Mouse (Mus musculus): Measurements from ENCODE around the gene Sap18b. TPM values are rescaled to one million over a fixed set of nuclear protein-coding genes. Genes with fewer than 3 reads are reported as not detected.

The Sap18b gene
- polyA plus RNA-seq, 1 experiment from 2014 or later = 454 TPM

- peaks cover 18% of the 10 kb centered on the region for H3K4me1 ChIP-seq (replicated peaks)
- 83% methylated on average over 2 of the region's 2 CpGs for WGBS
- H3K27me3 ChIP-seq = no peaks in the 10 kb centered on the region
- H3K9me3 ChIP-seq = no peaks in the 10 kb centered on the region
- no peak overlapping the region for H3K27ac ChIP-seq
- peaks cover 24% of the 10 kb centered on the region for H3K36me3 ChIP-seq
- ATAC-seq (ENCODE audit: insufficient number of reproducible peaks, insufficient read depth, low FRiP score, low TSS enrichment, low read depth) = no peak
- peak overlapping the region; percentile 87 for H3K4me2 ChIP-seq
- peak overlapping the region; percentile 98 for H3K4me3 ChIP-seq (replicated peaks)
- H3K9ac ChIP-seq (replicated peaks) = peak overlapping the region; percentile 98
Measured at GRCm38 (mm10) chr8:95805482-95805881, 19.7 kb upstream of the Sap18b start.

- Histone ChIP-seq H3K36me3 (peaks cover 15% of the 10 kb centered on the region), H3K9me3 (no peaks in the 10 kb centered on the region), H3K4me2 (peak overlapping the region; percentile 87), H3K4me1 (replicated peaks) (peaks cover 18% of the 10 kb centered on the region), H3K27me3 (no peaks in the 10 kb centered on the region), H3K9ac (replicated peaks) (peak overlapping the region; percentile 98), H3K4me3 (replicated peaks) (peak overlapping the region; percentile 98), H3K27ac (peak overlapping the region; percentile 96)
- under 1% methylated on average over 66 of the region's 69 CpGs for WGBS
- no peak for ATAC-seq (ENCODE audit: insufficient number of reproducible peaks, insufficient read depth, low FRiP score, low TSS enrichment, low read depth)
Measured at GRCm38 (mm10) chr8:95806461-95807191, 18.5 kb upstream of the Sap18b start.

- peak within 1 kb of the TSS; percentile 98 for H3K9ac ChIP-seq (replicated peaks)
- H3K36me3 ChIP-seq = peaks cover 8% of the 10 kb centered on the region
- no peaks in the 10 kb centered on the region for H3K9me3 ChIP-seq
- peak within 1 kb of the TSS; percentile 96 for H3K27ac ChIP-seq
- peak; percentile 98 for ATAC-seq (ENCODE audit: insufficient number of reproducible peaks, insufficient read depth, low FRiP score, low TSS enrichment, low read depth)
- no peaks in the 10 kb centered on the region for H3K27me3 ChIP-seq
- H3K4me3 ChIP-seq (replicated peaks) = peak within 1 kb of the TSS; percentile 98
- under 1% methylated on average over 44 of the region's 44 CpGs for WGBS
- H3K4me1 ChIP-seq (replicated peaks) = peaks cover 18% of the 10 kb centered on the region
- peak within 1 kb of the TSS; percentile 87 for H3K4me2 ChIP-seq
Measured at GRCm38 (mm10) chr8:95807331-95807843, 17.8 kb upstream of the Sap18b start, which contains the start of gene Cnot1. Gene Cnot1 (minus strand): TSS chr8:95807464.

GRCm38 (mm10) chr8:95807861-95808260 lies 17.3 kb upstream of the Sap18b start:
- no peaks in the 10 kb centered on the region for H3K9me3 ChIP-seq
- peaks cover 5% of the 10 kb centered on the region; the same call in 1 of the 2 replicates for H3K36me3 ChIP-seq
- ATAC-seq (ENCODE audit: insufficient number of reproducible peaks, insufficient read depth, low FRiP score, low TSS enrichment, low read depth) = peak; percentile 93
- no peaks in the 10 kb centered on the region for H3K27me3 ChIP-seq
- 0% methylated on average over 20 of the region's 20 CpGs for WGBS
- H3K9ac ChIP-seq (replicated peaks) = peak overlapping the region; percentile 52
- peak overlapping the region; percentile 98 for H3K4me3 ChIP-seq (replicated peaks)
- peaks cover 18% of the 10 kb centered on the region for H3K4me1 ChIP-seq (replicated peaks)
- H3K4me2 ChIP-seq = peak overlapping the region; percentile 57
- H3K27ac ChIP-seq = peak overlapping the region; percentile 96

GRCm38 (mm10) chr8:95808631-95809030 lies 16.5 kb upstream of the Sap18b start:
- Histone ChIP-seq H3K9me3 (no peaks in the 10 kb centered on the region), H3K4me2 (no peak overlapping the region), H3K27ac (no peak overlapping the region), H3K9ac (replicated peaks) (no peak overlapping the region), H3K4me1 (replicated peaks) (peaks cover 18% of the 10 kb centered on the region), H3K36me3 (peaks cover 5% of the 10 kb centered on the region; the same call in 1 of the 2 replicates), H3K4me3 (replicated peaks) (no peak overlapping the region), H3K27me3 (no peaks in the 10 kb centered on the region)
- WGBS = 82% methylated on average over 4 of the region's 4 CpGs
- no peak for ATAC-seq (ENCODE audit: insufficient number of reproducible peaks, insufficient read depth, low FRiP score, low TSS enrichment, low read depth)

GRCm38 (mm10) chr8:95809116-95809515 lies 16.0 kb upstream of the Sap18b start:
- Histone ChIP-seq H3K27ac (no peak overlapping the region), H3K4me3 (replicated peaks) (no peak overlapping the region), H3K36me3 (peaks cover 5% of the 10 kb centered on the region; the same call in 1 of the 2 replicates), H3K9ac (replicated peaks) (no peak overlapping the region), H3K4me1 (replicated peaks) (peaks cover 18% of the 10 kb centered on the region), H3K27me3 (no peaks in the 10 kb centered on the region), H3K4me2 (no peak overlapping the region), H3K9me3 (no peaks in the 10 kb centered on the region)
- WGBS = 79% methylated on average over 5 of the region's 5 CpGs
- ATAC-seq (ENCODE audit: insufficient number of reproducible peaks, insufficient read depth, low FRiP score, low TSS enrichment, low read depth) = no peak

GRCm38 (mm10) chr8:95810184-95810591 lies 15.0 kb upstream of the Sap18b start:
- WGBS = 71% methylated on average over 3 of the region's 3 CpGs
- ATAC-seq (ENCODE audit: insufficient number of reproducible peaks, insufficient read depth, low FRiP score, low TSS enrichment, low read depth) = no peak
- no peaks in the 10 kb centered on the region for H3K36me3 ChIP-seq
- no peak overlapping the region for H3K27ac ChIP-seq
- no peaks in the 10 kb centered on the region for H3K9me3 ChIP-seq
- H3K4me1 ChIP-seq (replicated peaks) = peaks cover 11% of the 10 kb centered on the region
- no peak overlapping the region for H3K9ac ChIP-seq (replicated peaks)
- no peaks in the 10 kb centered on the region for H3K27me3 ChIP-seq
- H3K4me2 ChIP-seq = no peak overlapping the region
- H3K4me3 ChIP-seq (replicated peaks) = no peak overlapping the region

GRCm38 (mm10) chr8:95816044-95816708 lies 9.0 kb upstream of the Sap18b start:
- no peak for ATAC-seq (ENCODE audit: insufficient number of reproducible peaks, insufficient read depth, low FRiP score, low TSS enrichment, low read depth)
- Histone ChIP-seq H3K4me3 (replicated peaks) (no peak overlapping the region), H3K27ac (no peak overlapping the region), H3K4me2 (no peak overlapping the region), H3K27me3 (no peaks in the 10 kb centered on the region), H3K9me3 (no peaks in the 10 kb centered on the region), H3K4me1 (replicated peaks) (peaks cover 6% of the 10 kb centered on the region), H3K36me3 (no peaks in the 10 kb centered on the region), H3K9ac (replicated peaks) (no peak overlapping the region)
- 27% methylated on average over 6 of the region's 6 CpGs for WGBS

- H3K4me1 ChIP-seq (replicated peaks) = peaks cover 6% of the 10 kb centered on the region
- 59% methylated on average over 3 of the region's 3 CpGs for whole genome bisulfite sequencing
- H3K4me3 ChIP-seq (replicated peaks) = no peak overlapping the region
Measured at GRCm38 (mm10) chr8:95817597-95817996, 7.5 kb upstream of the Sap18b start.

GRCm38 (mm10) chr8:95818211-95818610 lies 6.9 kb upstream of the Sap18b start:
- H3K9ac ChIP-seq (replicated peaks) = no peak overlapping the region
- H3K4me3 ChIP-seq (replicated peaks) = no peak overlapping the region
- peaks cover 6% of the 10 kb centered on the region for H3K4me1 ChIP-seq (replicated peaks)
- H3K9me3 ChIP-seq = no peaks in the 10 kb centered on the region
- H3K27ac ChIP-seq = no peak overlapping the region
- ATAC-seq (ENCODE audit: insufficient number of reproducible peaks, insufficient read depth, low FRiP score, low TSS enrichment, low read depth) = no peak
- H3K4me2 ChIP-seq = no peak overlapping the region
- WGBS = 47% methylated on average over 1 of the region's 1 CpGs
- no peaks in the 10 kb centered on the region for H3K27me3 ChIP-seq
- H3K36me3 ChIP-seq = no peaks in the 10 kb centered on the region

More at GRCm38 (mm10) chr8:95817597-95817996, 7.5 kb upstream of the Sap18b start:
- no peak overlapping the region for H3K27ac ChIP-seq
- H3K9ac ChIP-seq (replicated peaks) = no peak overlapping the region
- ATAC-seq (ENCODE audit: insufficient number of reproducible peaks, insufficient read depth, low FRiP score, low TSS enrichment, low read depth) = no peak
- no peaks in the 10 kb centered on the region for H3K9me3 ChIP-seq
- H3K27me3 ChIP-seq = no peaks in the 10 kb centered on the region
- no peak overlapping the region for H3K4me2 ChIP-seq
- no peaks in the 10 kb centered on the region for H3K36me3 ChIP-seq

- no peak for ATAC-seq (ENCODE audit: insufficient number of reproducible peaks, insufficient read depth, low FRiP score, low TSS enrichment, low read depth)
- Histone ChIP-seq H3K4me1 (replicated peaks) (peaks cover 5% of the 10 kb centered on the region), H3K36me3 (no peaks in the 10 kb centered on the region), H3K9ac (replicated peaks) (no peak overlapping the region), H3K4me2 (no peak overlapping the region), H3K27ac (no peak overlapping the region), H3K9me3 (no peaks in the 10 kb centered on the region), H3K4me3 (replicated peaks) (no peak overlapping the region), H3K27me3 (no peaks in the 10 kb centered on the region)
- 90% methylated on average over 6 of the region's 6 CpGs for WGBS
Measured at GRCm38 (mm10) chr8:95821266-95821665, 3.9 kb upstream of the Sap18b start.
